Mouse (Mus musculus) liver, adult 2 months (tissue): ENCODE results near the gene Acsl6.

Experiments used
- CTCF ChIP-seq: fragments of 200-500 bp; IDR thresholded peaks from 2 replicates; pipeline ENCODE4 v1.5.1; 2011; ENCODE audit warnings: low read depth, low read length, control low read depth
- POLR2A ChIP-seq: fragments of 200-500 bp; IDR thresholded peaks from 2 replicates; pipeline ENCODE4 v1.6.1; 2011; ENCODE audit warnings: low read length, control low read depth; ENCODE audit not compliant: insufficient read depth; ENCODE audit errors: extremely low read depth

DNA sequence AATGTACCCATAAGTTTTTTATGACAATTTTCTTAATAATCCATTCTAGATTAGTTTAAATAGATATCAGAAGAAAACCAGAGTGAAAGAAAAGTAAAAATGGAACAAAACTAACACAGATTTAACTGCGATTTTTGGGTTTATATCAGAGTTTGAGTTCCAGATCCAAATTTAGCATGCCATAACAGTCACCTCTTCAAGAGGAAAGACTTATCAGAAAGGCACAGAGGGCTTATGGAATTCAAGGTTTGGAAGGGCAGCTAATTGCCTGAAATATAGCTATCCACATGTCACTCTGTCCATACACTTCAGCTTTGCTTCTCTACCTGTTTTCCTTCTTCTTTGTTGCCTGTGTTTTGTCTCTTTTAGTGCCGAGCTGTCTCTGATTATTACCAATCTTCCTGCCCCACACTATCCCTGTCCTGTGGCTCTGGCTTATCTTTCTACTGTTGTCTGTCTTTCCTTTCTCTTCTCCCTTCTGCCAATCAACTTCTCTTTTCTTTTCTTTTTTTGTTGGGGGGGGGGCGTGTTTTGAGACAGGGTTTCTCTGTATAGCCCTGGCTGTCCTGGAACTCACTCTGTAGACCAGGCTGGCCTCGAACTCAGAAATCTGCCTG, 103.4 kb downstream of the Acsl6 start:
- TF ChIP-seq POLR2A, result no peak
- no peak for TF ChIP-seq CTCF
